Mouse (Mus musculus): ENCODE results near the gene Kbtbd12. TPM values are rescaled to one million over a fixed set of nuclear protein-coding genes. Genes with fewer than 3 reads are reported as not detected.

Kbtbd12 gene
- polyA plus RNA-seq, 1 experiment from 2014 or later: not detected

GRCm38 (mm10) chr6:88513984-88514383 is 123.8 kb downstream of the Kbtbd12 start:
- H3K36me3 ChIP-seq: peaks cover 78% of the 10 kb centered on the region
- H3K4me1 ChIP-seq (replicated peaks): peaks cover 20% of the 10 kb centered on the region
- no peaks in the 10 kb centered on the region for H3K27me3 ChIP-seq (ENCODE audit: insufficient read depth, poor library complexity, severe bottlenecking)
- DNase-seq (ENCODE audit: low spot score): no peak
- H3K9me3 ChIP-seq: no peaks in the 10 kb centered on the region
- no peak overlapping the region for H3K27ac ChIP-seq
- 96% methylated on average over 8 of the region's 8 CpGs for WGBS
- H3K4me3 ChIP-seq: no peak overlapping the region

GRCm38 (mm10) chr6:88503044-88503443 is 134.7 kb downstream of the Kbtbd12 start:
- H3K36me3 ChIP-seq: peaks cover 76% of the 10 kb centered on the region
- DNase-seq (ENCODE audit: low spot score): no peak
- 89% methylated on average over 4 of the region's 4 CpGs for WGBS
- no peak overlapping the region for H3K4me3 ChIP-seq
- no peaks in the 10 kb centered on the region for H3K9me3 ChIP-seq
- H3K27ac ChIP-seq: no peak overlapping the region
- peaks cover 11% of the 10 kb centered on the region for H3K4me1 ChIP-seq (replicated peaks)
- peaks cover 13% of the 10 kb centered on the region; the same call in 1 of the 2 replicates for H3K27me3 ChIP-seq (ENCODE audit: insufficient read depth, poor library complexity, severe bottlenecking)

DNA sequence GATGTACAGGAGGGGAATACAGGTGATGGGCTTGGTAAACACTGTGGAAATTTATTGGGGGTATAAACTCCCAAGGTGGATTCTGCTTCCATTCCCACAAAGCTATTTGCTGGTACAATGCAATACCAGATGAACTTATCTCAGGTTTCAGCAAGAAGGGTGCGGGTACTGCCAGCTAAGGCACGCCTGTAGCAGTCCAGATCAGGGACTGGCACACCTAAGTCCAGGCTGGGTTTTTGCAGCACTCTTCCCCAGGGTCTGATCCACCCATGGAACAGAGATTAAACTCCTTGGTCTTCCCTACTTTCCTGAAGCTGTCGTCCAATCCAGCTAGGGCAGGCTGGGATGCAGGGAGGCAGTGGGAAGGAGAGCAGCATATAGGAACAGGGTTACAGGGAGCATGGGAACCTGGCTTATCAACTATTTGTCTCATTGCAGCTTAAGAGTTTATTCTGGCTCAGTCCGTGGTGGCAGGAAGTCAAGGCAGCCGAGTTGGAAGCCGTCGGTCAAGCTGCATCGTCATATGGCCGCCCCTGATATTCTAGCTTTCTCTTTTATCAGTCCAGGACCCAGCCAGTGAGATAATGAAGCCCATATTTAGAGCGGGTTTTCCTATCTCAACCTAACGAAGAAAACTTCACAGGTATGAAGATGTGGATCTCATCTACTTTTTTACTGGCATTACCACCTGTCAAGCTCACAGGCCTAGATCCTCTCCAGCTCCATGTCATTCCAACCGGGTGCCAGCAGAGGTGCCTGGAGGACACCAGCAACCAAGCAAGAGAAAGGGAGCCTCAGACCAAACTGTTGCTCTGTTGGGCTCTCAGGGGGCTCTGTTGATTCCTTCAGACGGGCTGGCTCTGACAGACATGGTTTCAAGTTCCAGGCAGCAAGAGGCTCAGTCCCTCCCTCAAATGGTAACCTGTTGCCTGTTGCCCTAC is 135.4 kb downstream of the Kbtbd12 start:
- no peak for DNase-seq (ENCODE audit: low spot score)
- 82% methylated on average over 13 of the region's 13 CpGs for WGBS
- H3K27ac ChIP-seq: no peak overlapping the region
- H3K36me3 ChIP-seq: peaks cover 76% of the 10 kb centered on the region
- no peak overlapping the region for H3K4me3 ChIP-seq
- peaks cover 11% of the 10 kb centered on the region for H3K4me1 ChIP-seq (replicated peaks)
- no peaks in the 10 kb centered on the region for H3K9me3 ChIP-seq
- peaks cover 13% of the 10 kb centered on the region; the same call in 1 of the 2 replicates for H3K27me3 ChIP-seq (ENCODE audit: insufficient read depth, poor library complexity, severe bottlenecking)

GRCm38 (mm10) chr6:88500405-88500767 is 137.4 kb downstream of the Kbtbd12 start:
- H3K9me3 ChIP-seq: no peaks in the 10 kb centered on the region
- 5% methylated on average over 3 of the region's 3 CpGs for WGBS
- peaks cover 76% of the 10 kb centered on the region for H3K36me3 ChIP-seq
- H3K27me3 ChIP-seq (ENCODE audit: insufficient read depth, poor library complexity, severe bottlenecking): peaks cover 13% of the 10 kb centered on the region; the same call in 1 of the 2 replicates
- H3K27ac ChIP-seq: peak overlapping the region; percentile 78
- DNase-seq (ENCODE audit: low spot score): no peak
- H3K4me1 ChIP-seq (replicated peaks): peaks cover 11% of the 10 kb centered on the region
- H3K4me3 ChIP-seq: peak overlapping the region; percentile 61

- peak overlapping the region; percentile 61 for H3K4me3 ChIP-seq
- peaks cover 11% of the 10 kb centered on the region for H3K4me1 ChIP-seq (replicated peaks)
- peak; percentile 78 for DNase-seq (ENCODE audit: low spot score)
- WGBS: 2% methylated on average over 76 of the region's 76 CpGs
- peaks cover 70% of the 10 kb centered on the region for H3K36me3 ChIP-seq
- peaks cover 13% of the 10 kb centered on the region; the same call in 1 of the 2 replicates for H3K27me3 ChIP-seq (ENCODE audit: insufficient read depth, poor library complexity, severe bottlenecking)
- H3K27ac ChIP-seq: peak overlapping the region; percentile 78
- no peaks in the 10 kb centered on the region for H3K9me3 ChIP-seq
Measured at GRCm38 (mm10) chr6:88499481-88500404, 138.0 kb downstream of the Kbtbd12 start.

Other genes starting within 250 kb of the Kbtbd12 start
- 32.9 and 38.9 TPM in 2 replicates for gene Eefsec, start 191.4 kb downstream of the Kbtbd12 start, polyA plus RNA-seq (2016; fragmentation: Nextera tagmentation; extraction: Ambion mirVana)
- gene Ruvbl1, start 172.5 kb downstream of the Kbtbd12 start, polyA plus RNA-seq (2016; fragmentation: Nextera tagmentation; extraction: Ambion mirVana): 168 and 195 TPM in 2 replicates
- 206 and 228 TPM in 2 replicates for gene Sec61a1, start 119.0 kb downstream of the Kbtbd12 start, polyA plus RNA-seq (2016; fragmentation: Nextera tagmentation; extraction: Ambion mirVana)
- 4.3 and 10.2 TPM in 2 replicates for gene Mgll, start 86.5 kb upstream of the Kbtbd12 start, polyA plus RNA-seq (2016; fragmentation: Nextera tagmentation; extraction: Ambion mirVana)
- gene Abtb1, start 204.0 kb upstream of the Kbtbd12 start, polyA plus RNA-seq (2016; fragmentation: Nextera tagmentation; extraction: Ambion mirVana): 27.2 and 27.5 TPM in 2 replicates
- gene Podxl2, start 237.1 kb upstream of the Kbtbd12 start, polyA plus RNA-seq (2016; fragmentation: Nextera tagmentation; extraction: Ambion mirVana): 81.1 and 182 TPM in 2 replicates

Measured in hindbrain, embryonic 10.5 days (tissue).